Mouse (Mus musculus): ENCODE measurements around the gene Rnf7. TPM values are rescaled to one million over a fixed set of nuclear protein-coding genes. Genes with fewer than 3 reads are reported as not detected.
"Not testable (repeated sequence)": the region's sequence is repeated elsewhere in the genome, so short reads cannot be mapped to it uniquely, and the experiment has no call there.

Gene Rnf7
- polyA plus RNA-seq (2015; fragmentation: Nextera tagmentation; extraction: Ambion mirVana) = 239 and 266 TPM in 2 replicates

- ATAC-seq = peak; percentile 98
- WGBS = under 1% methylated on average over 72 of the region's 74 CpGs
Measured at GRCm38 (mm10) chr9:96478071-96478888, at the start of gene Rnf7. TSS of gene Rnf7 (minus strand) at chr9:96478675.

GRCm38 (mm10) chr9:96526011-96526410 is 47.5 kb upstream of the Rnf7 start:
- no peak overlapping the region for H3K27ac ChIP-seq
- no peak overlapping the region for H3K4me3 ChIP-seq (replicated peaks)
- ATAC-seq = no peak
- no peaks in the 10 kb centered on the region for H3K9me3 ChIP-seq
- H3K4me1 ChIP-seq (replicated peaks) = peaks cover 6% of the 10 kb centered on the region; the same call in 1 of the 2 replicates
- no peaks in the 10 kb centered on the region for H3K36me3 ChIP-seq
- 81% methylated on average over 4 of the region's 4 CpGs for WGBS
- H3K9ac ChIP-seq (replicated peaks) = no peak overlapping the region
- no peaks in the 10 kb centered on the region for H3K27me3 ChIP-seq
- no peak overlapping the region for H3K4me2 ChIP-seq (replicated peaks)

More at GRCm38 (mm10) chr9:96478071-96478888, at the start of gene Rnf7:
- Histone ChIP-seq H3K27ac (peak within 1 kb of the TSS; percentile 89), H3K27me3 (0 out of 2 replicates have a peak, but pooled peaks cover 6% of the 10 kb centered on the region), H3K4me3 (replicated peaks) (peak within 1 kb of the TSS; percentile 77), H3K36me3 (peaks cover 14% of the 10 kb centered on the region), H3K4me2 (replicated peaks) (peak within 1 kb of the TSS; percentile 87), H3K4me1 (replicated peaks) (peaks cover 21% of the 10 kb centered on the region), H3K9me3 (no peaks in the 10 kb centered on the region), H3K9ac (replicated peaks) (peak within 1 kb of the TSS; percentile 86)

DNA sequence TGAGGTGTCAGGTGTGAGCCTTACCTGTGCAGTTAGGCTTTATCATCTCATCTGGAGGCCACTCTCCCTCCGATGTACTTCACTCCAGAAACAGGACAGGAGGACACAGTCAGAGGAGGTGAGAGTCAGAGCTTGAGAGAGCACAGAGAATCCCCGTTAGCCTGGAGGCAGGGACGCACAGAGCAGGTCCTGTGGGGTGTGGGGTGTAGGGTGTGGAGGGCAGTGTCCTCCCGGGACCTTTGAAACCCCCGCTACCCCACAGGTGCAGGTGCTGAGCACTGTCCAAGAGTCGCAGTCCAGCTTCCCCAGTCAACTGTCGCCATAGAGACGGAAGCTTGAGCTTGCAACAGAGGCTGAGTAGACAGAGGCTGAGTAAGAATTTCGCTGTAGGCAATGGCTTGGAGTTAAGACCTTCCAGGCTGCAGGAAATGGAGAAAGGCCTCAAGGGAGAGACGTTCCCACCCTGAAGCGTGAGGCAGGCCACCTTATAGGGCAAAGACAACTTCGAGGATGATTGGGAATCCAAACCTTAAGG is 46.6 kb upstream of the Rnf7 start, which contains the start of gene Gm28729:
Gene Gm28729 (minus strand): TSS at position 293 of the 535 bp plus-strand sequence.
- Histone ChIP-seq H3K4me3 (replicated peaks) (no peak within 1 kb of the TSS), H3K36me3 (no peaks in the 10 kb centered on the region), H3K9ac (replicated peaks) (no peak within 1 kb of the TSS), H3K9me3 (no peaks in the 10 kb centered on the region), H3K4me1 (replicated peaks) (peaks cover 6% of the 10 kb centered on the region; the same call in 1 of the 2 replicates), H3K27ac (no peak within 1 kb of the TSS), H3K27me3 (no peaks in the 10 kb centered on the region), H3K4me2 (replicated peaks) (no peak within 1 kb of the TSS)
- no peak for ATAC-seq
- 55% methylated on average over 12 of the region's 12 CpGs for WGBS

DNA sequence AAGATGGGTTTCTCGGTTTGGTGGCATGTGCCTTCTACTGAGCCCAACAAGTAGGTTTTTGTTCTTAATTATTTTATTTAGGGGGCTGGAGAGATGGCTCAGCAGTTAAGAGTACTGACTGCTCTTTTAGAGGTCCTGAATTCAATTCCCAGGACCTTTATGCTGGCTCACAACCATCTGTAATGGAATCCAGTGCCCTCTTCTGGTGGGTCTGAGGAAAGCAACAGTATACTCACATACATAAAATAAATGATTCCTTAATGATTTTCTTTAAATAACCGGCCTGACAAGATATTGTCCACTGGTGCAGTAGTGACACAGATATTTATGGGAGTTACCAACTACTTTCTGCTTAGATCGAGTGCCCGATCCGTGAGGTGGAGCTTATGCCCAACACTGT is 44.7 kb upstream of the Rnf7 start:
- Histone ChIP-seq H3K9me3 (no peaks in the 10 kb centered on the region), H3K4me3 (replicated peaks) (no peak overlapping the region), H3K9ac (replicated peaks) (no peak overlapping the region), H3K27me3 (no peaks in the 10 kb centered on the region), H3K4me2 (replicated peaks) (no peak overlapping the region), H3K36me3 (no peaks in the 10 kb centered on the region), H3K4me1 (replicated peaks) (peaks cover 6% of the 10 kb centered on the region; the same call in 1 of the 2 replicates), H3K27ac (no peak overlapping the region)
- ATAC-seq = no peak
- WGBS = 89% methylated on average over 5 of the region's 5 CpGs

DNA sequence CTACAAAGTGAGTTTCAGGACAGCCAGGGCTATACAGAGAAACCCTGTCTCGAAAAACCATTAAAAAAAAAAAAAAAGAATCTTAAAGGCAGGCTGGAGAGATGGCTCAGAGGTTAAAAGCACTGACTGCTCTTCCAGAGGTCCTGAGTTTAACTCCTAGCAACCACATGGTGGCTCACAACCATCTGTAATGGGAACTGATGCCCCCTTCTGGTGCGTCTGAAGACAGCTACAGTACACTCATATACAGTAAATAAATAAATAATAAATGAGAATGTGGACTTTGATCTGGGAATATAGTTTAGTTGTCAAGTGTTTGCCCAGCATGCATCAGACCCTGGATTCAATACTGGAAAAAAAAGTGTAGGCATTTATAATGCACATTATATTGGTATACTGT is 43.1 kb upstream of the Rnf7 start:
- H3K27me3 ChIP-seq; ATAC-seq; H3K4me2 ChIP-seq (replicated peaks); H3K36me3 ChIP-seq; H3K4me3 ChIP-seq (replicated peaks); H3K9ac ChIP-seq (replicated peaks); H3K27ac ChIP-seq; H3K4me1 ChIP-seq (replicated peaks); H3K9me3 ChIP-seq: not testable (repeated sequence)
- 86% methylated on average over 2 of the region's 2 CpGs for WGBS

- Histone ChIP-seq H3K27me3 (no peaks in the 10 kb centered on the region), H3K27ac (no peak overlapping the region), H3K4me2 (replicated peaks) (no peak overlapping the region), H3K9me3 (no peaks in the 10 kb centered on the region), H3K9ac (replicated peaks) (no peak overlapping the region), H3K4me1 (replicated peaks) (no peaks in the 10 kb centered on the region), H3K4me3 (replicated peaks) (no peak overlapping the region), H3K36me3 (no peaks in the 10 kb centered on the region)
- WGBS = 46% methylated on average over 4 of the region's 4 CpGs
- ATAC-seq = no peak
Measured at GRCm38 (mm10) chr9:96517429-96517828, 39.0 kb upstream of the Rnf7 start.

- ATAC-seq = no peak
- WGBS = 79% methylated on average over 3 of the region's 3 CpGs
- no peaks in the 10 kb centered on the region for H3K36me3 ChIP-seq
- no peaks in the 10 kb centered on the region for H3K27me3 ChIP-seq
- H3K4me1 ChIP-seq (replicated peaks) = no peaks in the 10 kb centered on the region
- H3K4me3 ChIP-seq (replicated peaks) = no peak overlapping the region
- no peaks in the 10 kb centered on the region for H3K9me3 ChIP-seq
- H3K4me2 ChIP-seq (replicated peaks) = no peak overlapping the region
- no peak overlapping the region for H3K27ac ChIP-seq
- no peak overlapping the region for H3K9ac ChIP-seq (replicated peaks)
Measured at GRCm38 (mm10) chr9:96516806-96517205, 38.3 kb upstream of the Rnf7 start.

DNA sequence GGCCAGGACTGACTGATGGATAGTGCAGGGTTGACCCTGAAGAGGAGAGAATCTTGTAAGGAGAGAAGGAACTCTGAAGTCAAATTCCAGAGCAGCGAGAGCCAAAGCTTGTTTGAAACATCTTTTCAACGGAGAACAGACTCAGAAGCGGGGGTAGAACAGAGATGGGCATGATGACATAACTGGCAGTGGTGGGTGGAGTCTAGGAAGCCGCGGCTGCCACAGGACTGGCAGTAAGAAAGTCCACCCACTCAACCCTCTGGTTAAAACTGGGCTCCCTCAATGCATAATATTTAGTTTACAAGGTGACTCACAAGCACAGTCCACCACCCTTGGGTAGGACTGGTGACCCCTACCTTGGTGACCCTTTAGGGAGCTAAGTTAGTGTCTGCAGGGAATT is 37.3 kb upstream of the Rnf7 start:
- no peak overlapping the region for H3K9ac ChIP-seq (replicated peaks)
- H3K4me3 ChIP-seq (replicated peaks) = no peak overlapping the region
- H3K4me1 ChIP-seq (replicated peaks) = no peaks in the 10 kb centered on the region
- no peaks in the 10 kb centered on the region for H3K27me3 ChIP-seq
- no peak for ATAC-seq
- no peaks in the 10 kb centered on the region for H3K36me3 ChIP-seq
- H3K27ac ChIP-seq = no peak overlapping the region
- no peak overlapping the region for H3K4me2 ChIP-seq (replicated peaks)
- 87% methylated on average over 5 of the region's 5 CpGs for WGBS
- H3K9me3 ChIP-seq = no peaks in the 10 kb centered on the region

- no peaks in the 10 kb centered on the region for H3K4me1 ChIP-seq (replicated peaks)
- WGBS = 89% methylated on average over 5 of the region's 5 CpGs
- H3K27ac ChIP-seq = no peak overlapping the region
- H3K36me3 ChIP-seq = no peaks in the 10 kb centered on the region
- no peak overlapping the region for H3K4me3 ChIP-seq (replicated peaks)
- no peaks in the 10 kb centered on the region for H3K9me3 ChIP-seq
- H3K27me3 ChIP-seq = no peaks in the 10 kb centered on the region
- H3K4me2 ChIP-seq (replicated peaks) = no peak overlapping the region
- ATAC-seq = no peak
- no peak overlapping the region for H3K9ac ChIP-seq (replicated peaks)
Measured at GRCm38 (mm10) chr9:96514278-96514677, 35.8 kb upstream of the Rnf7 start.

DNA sequence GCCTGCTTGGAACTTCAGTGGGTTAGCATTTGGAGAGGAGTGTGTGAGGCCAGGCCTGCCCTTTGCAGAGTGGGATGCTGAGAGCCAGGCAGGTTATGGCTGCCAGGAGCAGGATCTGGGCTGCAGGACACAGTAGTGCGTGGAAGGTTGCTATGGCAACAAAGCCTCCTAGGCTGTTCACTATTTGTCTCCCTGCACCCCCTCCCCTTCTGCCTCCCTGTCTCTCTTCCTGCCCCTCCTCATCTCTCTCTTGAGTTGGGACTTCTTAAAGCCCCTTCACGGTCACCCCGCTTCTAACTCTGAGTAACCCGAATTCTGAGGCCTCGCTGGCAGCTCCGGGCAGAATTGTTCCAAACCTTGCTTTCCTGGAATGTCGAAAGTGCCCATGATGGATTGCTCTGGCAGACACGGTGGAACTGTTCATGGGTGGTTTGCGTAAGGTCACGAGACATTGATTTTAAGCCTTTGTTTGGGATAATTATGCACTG is 27.6 kb upstream of the Rnf7 start:
- WGBS = 14% methylated on average over 10 of the region's 10 CpGs
- Histone ChIP-seq H3K4me1 (replicated peaks) (peaks cover 13% of the 10 kb centered on the region), H3K9me3 (peaks cover 4% of the 10 kb centered on the region; the same call in 1 of the 2 replicates), H3K4me2 (replicated peaks) (peak overlapping the region; percentile 48), H3K9ac (replicated peaks) (0 out of 2 replicates have a peak overlapping the region, but pooled peaks have one; percentile 20), H3K27ac (peak overlapping the region; percentile 32; the same call in 1 of the 2 replicates), H3K36me3 (no peaks in the 10 kb centered on the region), H3K4me3 (replicated peaks) (peak overlapping the region; percentile 14), H3K27me3 (no peaks in the 10 kb centered on the region)
- ATAC-seq = peak; percentile 97

GRCm38 (mm10) chr9:96505156-96505555 is 26.7 kb upstream of the Rnf7 start:
- H3K9ac ChIP-seq (replicated peaks) = no peak overlapping the region
- no peak overlapping the region for H3K4me3 ChIP-seq (replicated peaks)
- peaks cover 4% of the 10 kb centered on the region; the same call in 1 of the 2 replicates for H3K9me3 ChIP-seq
- no peak overlapping the region for H3K27ac ChIP-seq
- WGBS = 89% methylated on average over 4 of the region's 4 CpGs
- peaks cover 13% of the 10 kb centered on the region for H3K4me1 ChIP-seq (replicated peaks)
- H3K27me3 ChIP-seq = no peaks in the 10 kb centered on the region
- H3K36me3 ChIP-seq = no peaks in the 10 kb centered on the region
- H3K4me2 ChIP-seq (replicated peaks) = no peak overlapping the region
- no peak for ATAC-seq

All from midbrain, embryonic 13.5 days (tissue).